Mouse (Mus musculus) thymus, postnatal 14 days (tissue): ENCODE results near the gene 1700007K13Rik.
A peak's percentile ranks its signal among the peaks of the same experiment; 100 is the strongest.

Experiments used
- DNase-seq: peaks from one replicate; pipeline ENCODE4 v3.0.0; 2021

1700007K13Rik gene

DNA sequence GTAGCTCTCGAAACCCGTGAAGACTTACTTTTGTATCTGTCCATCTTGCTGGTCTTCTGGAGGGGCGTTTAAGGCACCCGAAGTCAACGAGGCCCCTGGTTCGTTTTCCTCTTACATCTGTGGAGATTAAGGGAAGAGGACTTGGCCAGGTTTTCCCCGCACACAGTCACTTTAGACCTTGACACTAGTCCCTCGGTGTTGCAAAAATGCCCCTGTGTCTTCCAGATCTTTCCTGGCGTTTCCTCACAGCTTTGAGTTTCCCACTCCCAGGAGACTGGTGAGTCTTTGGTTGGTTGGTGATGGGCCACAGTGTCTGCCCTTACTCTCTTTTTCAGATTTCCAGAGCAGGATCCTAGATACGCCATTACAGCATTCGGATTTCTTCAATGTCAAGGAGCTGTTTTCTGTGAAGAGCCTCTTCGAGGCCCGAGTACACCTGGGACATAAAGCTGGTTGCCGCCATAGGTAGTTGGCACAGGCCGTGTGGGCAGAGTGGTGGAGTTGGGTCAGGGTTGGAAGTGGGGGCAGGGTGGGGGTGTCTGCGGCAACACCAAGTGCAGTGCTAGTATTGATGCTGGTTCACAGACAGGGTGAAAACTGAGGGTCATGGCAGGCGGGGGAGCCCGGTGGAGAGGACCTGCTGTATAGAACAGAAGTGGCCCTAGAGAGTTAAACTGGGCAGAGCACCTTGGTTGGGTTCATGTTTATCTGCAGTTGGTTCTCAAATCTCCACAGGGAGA lies 2.5 kb upstream of the 1700007K13Rik start:
- no peak for DNase-seq

- DNase-seq: peak; percentile 85
Observed at GRCm38 (mm10) chr2:28467860-28468485, 1.8 kb upstream of the 1700007K13Rik start, which contains the start of gene Mrps2. Gene Mrps2, plus strand, starts transcription at chr2:28468066.

DNA sequence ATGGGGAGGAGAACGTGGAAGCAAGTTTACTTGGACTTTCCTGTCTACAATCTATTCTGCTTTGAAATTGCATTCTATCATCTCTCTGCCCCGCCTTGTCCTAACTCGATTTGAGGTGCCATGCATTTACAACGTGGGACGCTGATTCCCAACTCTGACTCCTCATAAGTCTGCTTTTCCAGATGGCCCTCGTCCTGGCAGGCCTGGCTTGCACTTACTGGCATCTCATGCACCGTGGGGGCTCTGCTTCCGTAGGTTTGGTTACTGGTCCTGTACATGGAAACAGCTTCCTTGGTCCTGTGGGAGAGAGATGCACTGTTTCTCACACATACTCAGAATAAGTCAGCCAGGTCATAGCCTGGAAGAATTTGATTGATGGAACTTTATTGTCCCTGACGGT lies 1.2 kb downstream of the 1700007K13Rik start:
- DNase-seq: no peak

GRCm38 (mm10) chr2:28463919-28464318 lies 2.2 kb downstream of the 1700007K13Rik start:
- peak; percentile 78 for DNase-seq

GRCm38 (mm10) chr2:28456616-28457015 lies 9.5 kb downstream of the 1700007K13Rik start:
- DNase-seq: no peak

DNA sequence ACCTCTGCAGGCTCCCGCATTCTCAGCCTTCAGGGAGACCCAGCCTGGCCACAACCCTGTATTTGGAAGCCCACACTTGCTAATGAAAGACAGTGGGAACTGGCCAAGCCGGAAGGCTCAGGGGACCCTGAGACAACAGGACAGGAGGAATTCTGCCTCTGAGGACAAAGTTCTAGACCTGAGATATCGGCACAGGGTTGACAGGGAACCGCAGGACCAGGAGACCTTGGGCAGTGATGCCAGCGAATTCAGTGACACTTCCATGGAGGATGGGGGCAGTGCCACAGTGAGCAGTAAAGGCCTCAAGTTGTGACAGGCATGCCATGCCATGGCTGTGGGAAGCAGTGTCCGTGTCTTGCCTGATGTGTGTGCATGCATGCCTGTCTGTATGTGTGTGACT lies 12.6 kb downstream of the 1700007K13Rik start:
- no peak for DNase-seq

DNA sequence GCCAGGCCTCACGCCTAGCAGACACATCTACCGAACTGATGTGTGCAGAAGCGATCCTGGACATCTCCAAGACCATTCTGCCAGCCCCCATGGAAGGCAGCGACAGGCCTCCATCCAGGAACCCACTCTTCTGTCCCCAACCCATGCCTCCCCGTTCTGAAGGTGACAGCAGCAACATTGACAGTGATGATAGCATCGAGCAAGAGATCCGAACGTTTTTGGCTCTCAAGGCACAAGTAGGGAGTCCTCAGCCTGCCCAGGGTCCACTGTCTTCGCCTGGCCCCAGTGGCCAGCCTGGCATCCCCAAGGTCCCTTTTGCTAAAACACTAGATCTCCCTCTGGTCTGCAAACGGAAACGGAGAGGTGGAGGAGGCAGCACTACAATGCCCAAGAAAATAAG lies 14.5 kb downstream of the 1700007K13Rik start:
- no peak for DNase-seq

GRCm38 (mm10) chr2:28447315-28447670 lies 18.8 kb downstream of the 1700007K13Rik start:
- DNase-seq: no peak

GRCm38 (mm10) chr2:28446515-28447314 lies 19.4 kb downstream of the 1700007K13Rik start, which contains the start of gene Ppp1r26:
Gene Ppp1r26, plus strand, starts transcription at chr2:28446800.
- DNase-seq: peak; percentile 43

DNA sequence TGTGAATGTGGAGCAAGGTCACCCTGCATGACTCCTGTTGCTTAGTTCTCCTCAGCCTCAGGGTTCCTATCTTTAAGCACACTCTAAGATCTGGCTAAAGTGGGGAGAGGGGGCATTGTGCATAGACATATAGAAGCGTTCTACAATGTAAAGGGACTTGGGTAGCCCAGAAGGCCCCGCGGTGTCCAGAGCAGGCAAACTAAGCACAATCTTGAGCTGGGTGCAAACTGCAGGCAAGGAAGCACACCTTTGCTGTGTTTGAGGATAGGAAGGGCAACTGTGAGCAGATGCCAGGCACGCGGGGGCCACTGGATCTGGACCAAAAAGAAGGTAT lies 20.0 kb downstream of the 1700007K13Rik start:
- no peak for DNase-seq

DNA sequence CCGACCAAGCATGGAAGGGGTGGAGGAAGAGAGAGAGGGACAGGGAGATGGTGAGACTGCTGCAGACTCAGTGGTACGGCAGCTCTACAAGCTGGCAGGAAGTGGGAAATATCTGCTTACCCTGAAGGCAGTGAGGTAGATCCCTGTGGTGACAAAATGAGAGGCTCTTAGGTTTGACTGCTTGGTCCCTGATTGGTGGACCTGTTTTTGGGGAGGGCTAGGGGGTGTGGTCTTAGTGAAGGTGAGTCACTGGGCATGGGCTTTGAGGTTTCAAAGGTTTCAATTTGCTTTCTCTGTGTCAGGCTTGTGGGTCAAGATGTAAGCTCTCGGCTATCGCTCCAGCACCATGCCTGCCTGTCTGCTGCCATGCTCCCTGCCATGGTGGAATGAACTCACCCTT lies 21.1 kb downstream of the 1700007K13Rik start:
- peak; percentile 13 for DNase-seq

- no peak for DNase-seq
Observed at GRCm38 (mm10) chr2:28440842-28441241, 25.3 kb downstream of the 1700007K13Rik start.

DNA sequence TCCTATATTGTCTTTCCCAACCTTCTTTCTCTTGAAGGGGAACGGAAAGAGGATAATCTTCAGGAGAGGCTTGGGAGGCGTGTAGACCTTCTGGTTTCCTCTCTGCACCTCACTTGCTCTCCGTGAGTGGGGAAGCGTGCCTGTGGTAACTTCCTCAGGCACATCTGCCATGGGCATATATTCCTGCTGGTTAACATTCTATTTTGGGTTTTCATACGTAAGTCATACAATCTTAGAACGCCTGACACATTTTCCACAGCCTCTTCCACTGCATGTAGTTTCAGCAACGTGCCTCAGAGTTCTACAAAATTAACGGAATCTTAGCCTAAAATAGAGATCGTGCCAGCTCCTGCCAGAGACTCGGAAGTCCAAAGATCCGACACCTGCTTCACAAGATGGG lies 30.7 kb downstream of the 1700007K13Rik start:
- DNase-seq: no peak

- no peak for DNase-seq
Observed at GRCm38 (mm10) chr2:28433512-28433911, 32.6 kb downstream of the 1700007K13Rik start.

- no peak for DNase-seq
Observed at GRCm38 (mm10) chr2:28432811-28433210, 33.3 kb downstream of the 1700007K13Rik start.

GRCm38 (mm10) chr2:28430846-28431245 lies 35.3 kb downstream of the 1700007K13Rik start:
- DNase-seq: no peak

GRCm38 (mm10) chr2:28427226-28427625 lies 38.9 kb downstream of the 1700007K13Rik start:
- no peak for DNase-seq

DNA sequence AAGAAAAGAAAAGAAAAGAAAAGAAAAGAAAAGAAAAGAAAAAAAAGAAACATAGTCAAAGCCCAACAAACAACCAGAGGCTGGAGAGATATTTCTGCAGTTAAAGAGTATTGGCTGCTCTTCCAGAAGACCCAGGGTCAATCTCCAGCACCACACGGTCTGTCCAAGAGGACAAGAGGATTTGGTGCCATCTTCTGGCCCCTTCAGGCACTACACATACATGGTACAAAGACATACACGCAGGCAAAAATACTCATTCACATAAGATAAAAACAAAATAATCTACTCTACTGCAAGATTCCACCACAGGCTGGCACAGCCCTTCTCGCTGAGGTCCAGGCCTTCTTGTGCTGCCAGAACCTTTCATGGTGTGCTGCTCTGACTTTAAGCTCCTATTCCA lies 43.0 kb downstream of the 1700007K13Rik start:
- DNase-seq: peak; percentile 59

GRCm38 (mm10) chr2:28419898-28420297 lies 46.2 kb downstream of the 1700007K13Rik start:
- peak; percentile 59 for DNase-seq

DNA sequence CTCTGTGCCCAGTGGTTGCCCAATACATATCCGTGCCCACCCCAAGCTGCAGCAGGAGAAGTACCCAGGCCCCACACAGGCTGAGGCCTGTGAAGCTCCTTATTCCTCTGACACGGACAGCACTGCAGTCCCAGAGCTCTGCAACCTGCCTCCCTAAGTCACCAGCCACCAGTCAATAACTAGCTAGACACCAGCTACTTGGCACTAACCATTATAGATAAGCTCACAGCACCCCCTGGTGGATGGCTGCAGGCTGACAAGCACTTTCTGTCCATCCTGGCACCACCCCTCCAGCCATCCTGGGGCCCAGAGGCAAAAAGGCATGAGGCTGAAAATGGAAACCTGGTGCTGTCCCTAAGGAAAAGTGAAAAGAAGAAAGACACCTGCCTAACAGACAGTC lies 48.1 kb downstream of the 1700007K13Rik start:
- peak; percentile 78 for DNase-seq

- DNase-seq: no peak
Observed at GRCm38 (mm10) chr2:28416511-28416910, 49.6 kb downstream of the 1700007K13Rik start.

GRCm38 (mm10) chr2:28415387-28416024 lies 50.6 kb downstream of the 1700007K13Rik start:
- DNase-seq: no peak

GRCm38 (mm10) chr2:28414757-28415137 lies 51.4 kb downstream of the 1700007K13Rik start:
- DNase-seq: no peak
